Mouse (Mus musculus) heart, embryonic 14.5 days (tissue): ENCODE results near the gene Bpifc. TPM values are rescaled to one million over a fixed set of nuclear protein-coding genes. Genes with fewer than 3 reads are reported as not detected.

Experiments used
- ATAC-seq: fragments of 200-750 bp; cut with Nextera tagmentation; 2 replicates; pipeline ENCODE4 v1.8.0; 2017; ENCODE audit warnings: low read depth, moderate TSS enrichment; ENCODE audit not compliant: insufficient number of reproducible peaks, insufficient read depth, low FRiP score
- H3K27ac ChIP-seq, 2 experiments: fragments of 200-500 bp in 1 of 2; fragments of 300-500 bp in 1 of 2; sonication (generic) in 1 of 2; replicated peaks in 1 of 2; 2 replicates each; pipeline ENCODE4 v1.5.1; 2012 to 2014; ENCODE audit warnings: low read depth in 2 of 2, low read length in 2 of 2, control low read depth in 1 of 2, mild to moderate bottlenecking in 1 of 2, mixed read lengths in 1 of 2; ENCODE audit not compliant: control insufficient read depth in 1 of 2, insufficient read depth in 1 of 2
- H3K27me3 ChIP-seq: fragments of 300-500 bp; sonication (generic); 2 replicates; pipeline ENCODE4 v1.6.1; 2014; ENCODE audit warnings: mild to moderate bottlenecking, low read length, control low read depth; ENCODE audit not compliant: control insufficient read depth, insufficient read depth
- H3K36me3 ChIP-seq: fragments of 300-500 bp; sonication (generic); 2 replicates; pipeline ENCODE4 v1.6.1; 2014; ENCODE audit warnings: mild to moderate bottlenecking, control low read depth, low read length, mixed read lengths; ENCODE audit not compliant: control insufficient read depth, insufficient read depth
- H3K4me1 ChIP-seq, 2 experiments: fragments of 200-500 bp in 1 of 2; fragments of 300-500 bp in 1 of 2; sonication (generic) in 1 of 2; 2 replicates each; pipeline ENCODE4 v1.6.1; 2012 to 2014; ENCODE audit warnings: low read length in 2 of 2, control low read depth in 1 of 2, mixed read lengths in 1 of 2; ENCODE audit not compliant: control insufficient read depth in 2 of 2, insufficient read depth in 2 of 2
- H3K4me2 ChIP-seq: fragments of 300-500 bp; sonication (generic); 2 replicates; pipeline ENCODE4 v1.6.1; 2014; ENCODE audit warnings: mild to moderate bottlenecking, low read length
- H3K4me3 ChIP-seq, 2 experiments: fragments of 200-500 bp in 1 of 2; fragments of 300-500 bp in 1 of 2; sonication (generic) in 1 of 2; 2 replicates each; pipeline ENCODE4 v1.5.1; 2012 to 2014; ENCODE audit warnings: low read length in 2 of 2, mild to moderate bottlenecking in 2 of 2, control low read depth in 1 of 2, low read depth in 1 of 2, moderate library complexity in 1 of 2; ENCODE audit not compliant: control insufficient read depth in 1 of 2, insufficient read depth in 1 of 2
- H3K9ac ChIP-seq: fragments of 300-500 bp; sonication (generic); 2 replicates; pipeline ENCODE4 v1.6.1; 2014; ENCODE audit warnings: mild to moderate bottlenecking, low read length
- H3K9me3 ChIP-seq: fragments of 300-500 bp; sonication (generic); 2 replicates; pipeline ENCODE4 v1.6.1; 2016; ENCODE audit warnings: low read length, control low read depth; ENCODE audit not compliant: control insufficient read depth
- WGBS: fragments of 180-500 bp; shearing (Covaris S2); extraction: QIAGEN DNeasy Blood & Tissue Kit; methylation state at CpG from one replicate; pipeline ENCODE4 v1.1.7; 2014; 5-methylcytosine and 5-hydroxymethylcytosine counted together
- polyA plus RNA-seq: library from polyadenylated mRNA; unstranded; fragments of >200 nt; fragmentation: Nextera tagmentation; extraction: Ambion mirVana; gene quantifications from 2 replicates; pipeline ENCODE4 v1.2.1, GENCODE M21; 2014

Bpifc gene
- polyA plus RNA-seq, 1 experiment from 2014 or later, result not detected

- H3K4me3 ChIP-seq, result no peak overlapping the region
- no peak overlapping the region for H3K9ac ChIP-seq
- H3K4me1 ChIP-seq, result peaks cover 0 to 3% of the 10 kb centered on the region in 2 experiments; a peak in 1 of 4 replicates
- H3K27me3 ChIP-seq, result no peaks in the 10 kb centered on the region
- no peak overlapping the region for H3K27ac ChIP-seq
- no peak for ATAC-seq
- H3K4me2 ChIP-seq, result no peak overlapping the region
- no peaks in the 10 kb centered on the region for H3K9me3 ChIP-seq
- no peaks in the 10 kb centered on the region for H3K36me3 ChIP-seq
- WGBS, result 78% methylated on average over 7 of the region's 7 CpGs
Observed at GRCm38 (mm10) chr10:86017781-86018180, 6.1 kb upstream of the Bpifc start.

GRCm38 (mm10) chr10:86011172-86011571, 523 bp downstream of the Bpifc start:
- Histone ChIP-seq H3K36me3 (no peaks in the 10 kb centered on the region), H3K4me3 (no peak overlapping the region), H3K4me1 (no peaks in the 10 kb centered on the region), H3K9me3 (no peaks in the 10 kb centered on the region), H3K4me2 (no peak overlapping the region), H3K27ac (no peak overlapping the region), H3K27me3 (no peaks in the 10 kb centered on the region), H3K9ac (no peak overlapping the region)
- WGBS, result 73% methylated on average over 2 of the region's 2 CpGs
- ATAC-seq, result no peak

- Histone ChIP-seq H3K9ac (no peak overlapping the region), H3K4me2 (no peak overlapping the region), H3K4me3 (no peak overlapping the region), H3K4me1 (no peaks in the 10 kb centered on the region), H3K27me3 (no peaks in the 10 kb centered on the region), H3K9me3 (no peaks in the 10 kb centered on the region), H3K36me3 (no peaks in the 10 kb centered on the region), H3K27ac (no peak overlapping the region)
- ATAC-seq, result no peak
- WGBS, result 62% methylated on average over 6 of the region's 6 CpGs
Observed at GRCm38 (mm10) chr10:86010636-86011035, 1.1 kb downstream of the Bpifc start.

GRCm38 (mm10) chr10:86009688-86010087, 2.0 kb downstream of the Bpifc start:
- ATAC-seq, result no peak
- Histone ChIP-seq H3K36me3 (no peaks in the 10 kb centered on the region), H3K27me3 (no peaks in the 10 kb centered on the region), H3K9ac (no peak overlapping the region), H3K9me3 (no peaks in the 10 kb centered on the region), H3K27ac (no peak overlapping the region), H3K4me3 (no peak overlapping the region), H3K4me1 (no peaks in the 10 kb centered on the region), H3K4me2 (no peak overlapping the region)
- WGBS, result 68% methylated on average over 2 of the region's 2 CpGs

- Histone ChIP-seq H3K36me3 (no peaks in the 10 kb centered on the region), H3K9me3 (no peaks in the 10 kb centered on the region), H3K27me3 (no peaks in the 10 kb centered on the region), H3K4me1 (no peaks in the 10 kb centered on the region), H3K9ac (no peak overlapping the region), H3K4me3 (no peak overlapping the region), H3K27ac (no peak overlapping the region), H3K4me2 (no peak overlapping the region)
- no peak for ATAC-seq
- 72% methylated on average over 5 of the region's 5 CpGs for WGBS
Observed at GRCm38 (mm10) chr10:86006455-86006854, 5.2 kb downstream of the Bpifc start.

GRCm38 (mm10) chr10:86000447-86000846, 11.2 kb downstream of the Bpifc start:
- no peak overlapping the region for H3K4me3 ChIP-seq
- H3K27me3 ChIP-seq, result no peaks in the 10 kb centered on the region
- ATAC-seq, result no peak
- no peaks in the 10 kb centered on the region for H3K36me3 ChIP-seq
- no peak overlapping the region for H3K27ac ChIP-seq
- no peak overlapping the region for H3K4me2 ChIP-seq
- WGBS, result 86% methylated on average over 4 of the region's 4 CpGs
- H3K4me1 ChIP-seq, result no peaks in the 10 kb centered on the region
- H3K9ac ChIP-seq, result no peak overlapping the region
- no peaks in the 10 kb centered on the region for H3K9me3 ChIP-seq

- H3K36me3 ChIP-seq, result no peaks in the 10 kb centered on the region
Observed at GRCm38 (mm10) chr10:85994543-85995104, 17.1 kb downstream of the Bpifc start.

GRCm38 (mm10) chr10:85993836-85994235, 17.9 kb downstream of the Bpifc start:
- H3K27me3 ChIP-seq, result no peaks in the 10 kb centered on the region
- H3K4me3 ChIP-seq, result no peak overlapping the region
- no peaks in the 10 kb centered on the region for H3K9me3 ChIP-seq
- H3K36me3 ChIP-seq, result no peaks in the 10 kb centered on the region
- H3K27ac ChIP-seq, result no peak overlapping the region
- H3K4me1 ChIP-seq, result no peaks in the 10 kb centered on the region
- WGBS, result 84% methylated on average over 9 of the region's 9 CpGs
- no peak overlapping the region for H3K4me2 ChIP-seq
- no peak for ATAC-seq
- H3K9ac ChIP-seq, result no peak overlapping the region

More at GRCm38 (mm10) chr10:85994543-85995104, 17.1 kb downstream of the Bpifc start:
- Histone ChIP-seq H3K27me3 (no peaks in the 10 kb centered on the region), H3K4me1 (no peaks in the 10 kb centered on the region), H3K4me2 (no peak overlapping the region), H3K27ac (no peak overlapping the region), H3K9ac (no peak overlapping the region), H3K9me3 (no peaks in the 10 kb centered on the region), H3K4me3 (no peak overlapping the region)
- 70% methylated on average over 5 of the region's 5 CpGs for WGBS
- no peak for ATAC-seq
